In genomic region chr6:72956199-72957092, GRCm38 (mm10) we compare ENCODE assay signal across 8 mouse cellular contexts. TPM values are rescaled to one million over a fixed set of nuclear protein-coding genes. Genes with fewer than 3 reads are reported as not detected.
A peak's percentile ranks its signal among the peaks of the same experiment; 100 is the strongest.
DNase-seq lines count a peak whose midpoint lies in the region; ATAC-seq and TF ChIP-seq lines count a peak whose summit lies in the region.

No protein-coding gene starts in this region.

- peaks cover 11% of the 10 kb centered on the region for H3K79me2 ChIP-seq in myocyte (ENCODE audit: control insufficient read depth, insufficient read depth)

- H3ac ChIP-seq in myocyte (ENCODE audit: control insufficient read depth, insufficient read length) = peak overlapping the region; percentile 33

- peaks cover 27% of the 10 kb centered on the region for H3K4me1 ChIP-seq in kidney, embryonic 16.5 days (ENCODE audit: insufficient read depth, low read length)
- H3K4me1 ChIP-seq in forebrain, embryonic 11.5 days (replicated peaks; ENCODE audit: control insufficient read depth, insufficient read depth, low read length) = peaks cover 7% of the 10 kb centered on the region; the same call in 1 of the 2 replicates
- peaks cover 40% of the 10 kb centered on the region for H3K4me1 ChIP-seq in liver, embryonic 13.5 days (replicated peaks)

- H3K27ac ChIP-seq in kidney, embryonic 16.5 days (ENCODE audit: low read length) = peak overlapping the region; percentile 31
- peak overlapping the region; percentile 19; the same call in 1 of the 2 replicates for H3K27ac ChIP-seq in forebrain, embryonic 11.5 days (ENCODE audit: low read depth, low read length)
- H3K27ac ChIP-seq in liver, embryonic 13.5 days = no peak overlapping the region

- TF ChIP-seq POLR2A in myocyte (IDR thresholded peaks at IDR 0.05; ENCODE audit: insufficient read length, low read depth) = peak; percentile 97

- 5% methylated on average over 15 of the region's 15 CpGs for WGBS in kidney, embryonic 16.5 days
- WGBS in forebrain, embryonic 11.5 days = 4% methylated on average over 15 of the region's 15 CpGs
- WGBS in liver, embryonic 13.5 days (ENCODE audit: insufficient replicate concordance) = 8% methylated on average over 15 of the region's 15 CpGs

- H3K4me3 ChIP-seq in kidney, embryonic 16.5 days (ENCODE audit: low read length) = peak overlapping the region; percentile 94
- peak overlapping the region; percentile 87 for H3K4me3 ChIP-seq in forebrain, embryonic 11.5 days (ENCODE audit: low read depth, low read length)
- peak overlapping the region; percentile 72 for H3K4me3 ChIP-seq in liver, embryonic 13.5 days (replicated peaks)
- peak overlapping the region; percentile 95 for H3K4me3 ChIP-seq in myocyte

- no peaks in the 10 kb centered on the region for H3K27me3 ChIP-seq in kidney, embryonic 16.5 days (ENCODE audit: insufficient read depth, low read length)
- no peaks in the 10 kb centered on the region for H3K27me3 ChIP-seq in forebrain, embryonic 11.5 days (ENCODE audit: control insufficient read depth, insufficient read depth, low read length)
- peaks cover 25% of the 10 kb centered on the region for H3K27me3 ChIP-seq in liver, embryonic 13.5 days
- no peaks in the 10 kb centered on the region for H3K27me3 ChIP-seq in myocyte (ENCODE audit: control insufficient read depth, insufficient read depth, insufficient read length)

- peak overlapping the region; percentile 99 for H3K9ac ChIP-seq in kidney, embryonic 16.5 days (replicated peaks; ENCODE audit: low read length)
- peak overlapping the region; percentile 99 for H3K9ac ChIP-seq in forebrain, embryonic 11.5 days (ENCODE audit: low read length)
- H3K9ac ChIP-seq in liver, embryonic 13.5 days = peak overlapping the region; percentile 42

- peak; percentile 26; the same call in 1 of the 2 replicates for ATAC-seq in kidney, embryonic 16.5 days (ENCODE audit: low FRiP score, low TSS enrichment)
- ATAC-seq in forebrain, embryonic 11.5 days (replicated peaks; ENCODE audit: low FRiP score) = peak; percentile 70
- ATAC-seq in hematopoietic stem cell, adult 5-6 weeks (replicated peaks in 1 of 2; ENCODE audit: insufficient read depth in 1 of 2, low FRiP score in 2 of 2, low TSS enrichment in 1 of 2, low read depth in 1 of 2, poor library complexity in 2 of 2, severe bottlenecking in 2 of 2) = peak; percentile 38 to 47
- ATAC-seq in liver, embryonic 13.5 days (ENCODE audit: low read depth) = peak; percentile 47

- H3K4me2 ChIP-seq in kidney, embryonic 16.5 days (replicated peaks; ENCODE audit: low read depth, low read length) = peak overlapping the region; percentile 87
- peak overlapping the region; percentile 63 for H3K4me2 ChIP-seq in forebrain, embryonic 11.5 days (ENCODE audit: low read depth, low read length, severe bottlenecking)
- peak overlapping the region; percentile 90 for H3K4me2 ChIP-seq in liver, embryonic 13.5 days
- H3K4me2 ChIP-seq in myocyte (ENCODE audit: low read depth) = peak overlapping the region; percentile 78

- 0 out of 2 replicates have a peak, but pooled peaks cover 3% of the 10 kb centered on the region for H3K36me3 ChIP-seq in kidney, embryonic 16.5 days (ENCODE audit: insufficient read depth, low read length)
- H3K36me3 ChIP-seq in forebrain, embryonic 11.5 days (ENCODE audit: control insufficient read depth, insufficient read depth, low read length) = no peaks in the 10 kb centered on the region
- no peaks in the 10 kb centered on the region for H3K36me3 ChIP-seq in liver, embryonic 13.5 days
- no peaks in the 10 kb centered on the region for H3K36me3 ChIP-seq in myocyte (ENCODE audit: control insufficient read depth, insufficient read depth)

- no peak for DNase-seq in kidney, adult 8-10 months
- DNase-seq in brain, adult 2 months (ENCODE audit: low read depth, low spot score) = peak; percentile 79
- peak; percentile 77 for DNase-seq in forebrain, embryonic 11.5 days (ENCODE audit: low spot score)
- peak; percentile 23 for DNase-seq in liver, embryonic 13.5 days
- DNase-seq in thymus, postnatal 14 days = peak; percentile 53

- H3K9me3 ChIP-seq in kidney, embryonic 16.5 days (ENCODE audit: low read length) = no peaks in the 10 kb centered on the region
- no peaks in the 10 kb centered on the region for H3K9me3 ChIP-seq in forebrain, embryonic 11.5 days (ENCODE audit: control insufficient read depth, low read length)
- no peaks in the 10 kb centered on the region for H3K9me3 ChIP-seq in liver, embryonic 13.5 days (replicated peaks)

TF ChIP-seq in myocyte, 11 proteins besides CTCF, POLR2A, EP300 and RAD21:
- TF ChIP-seq POLR2AphosphoS2 (IDR thresholded peaks at IDR 0.05; ENCODE audit: insufficient read length, low read depth) (peak; percentile 99), MAX (IDR thresholded peaks at IDR 0.05; ENCODE audit: low read depth) (no peak)

RNA-seq across cellular contexts. Expression of gene Tmsb10, which starts 2.1 kb away (rescaled TPM):
- polyA plus RNA-seq in kidney, embryonic 16.5 days (2015; fragmentation: Nextera tagmentation; extraction: Ambion mirVana) = 1,506 and 1,750 TPM in 2 replicates
- polyA plus RNA-seq in forebrain, embryonic 11.5 days (2014; fragmentation: Nextera tagmentation; extraction: Ambion mirVana) = 2,631 and 2,769 TPM in 2 replicates
- 586 and 795 TPM in 2 replicates for total RNA-seq in hematopoietic stem cell, adult 5-6 weeks (2017)
- polyA plus RNA-seq in liver, embryonic 13.5 days (2015; fragmentation: Nextera tagmentation; extraction: Ambion mirVana) = 268 and 325 TPM in 2 replicates
- polyA plus RNA-seq in myocyte (2012; fragmentation: generic; extraction: Trizol) = 6,677 TPM

RNA-seq across cellular contexts. Expression of gene Kcmf1, which starts 56.7 kb away (rescaled TPM):
- 28.0 and 28.9 TPM in 2 replicates for polyA plus RNA-seq in kidney, embryonic 16.5 days (2015; fragmentation: Nextera tagmentation; extraction: Ambion mirVana)
- polyA plus RNA-seq in forebrain, embryonic 11.5 days (2014; fragmentation: Nextera tagmentation; extraction: Ambion mirVana) = 44.5 and 45.1 TPM in 2 replicates
- 112 and 159 TPM in 2 replicates for total RNA-seq in hematopoietic stem cell, adult 5-6 weeks (2017)
- 32.6 and 33.4 TPM in 2 replicates for polyA plus RNA-seq in liver, embryonic 13.5 days (2015; fragmentation: Nextera tagmentation; extraction: Ambion mirVana)
- 110 TPM for polyA plus RNA-seq in myocyte (2012; fragmentation: generic; extraction: Trizol)

Comparison
In these comparisons a context has a peak if more than half of its experiments do, and no peak if none do; other contexts are left out.
1. H3K9ac ChIP-seq: peak in every context shown above with its lines; median percentile 99 in kidney, embryonic 16.5 days; 99 in forebrain, embryonic 11.5 days; 42 in liver, embryonic 13.5 days.
2. DNase-seq: peak in brain, adult 2 months (single experiment), forebrain, embryonic 11.5 days (single experiment), liver, embryonic 13.5 days (single experiment) and thymus, postnatal 14 days (single experiment); none in kidney, adult 8-10 months (0 of 2).
3. Peak in every context shown above with its lines, with median percentiles within 50 percentile points of each other: ATAC-seq, H3K4me2 ChIP-seq and H3K4me3 ChIP-seq.